Mouse (Mus musculus): ENCODE measurements at regions not wholly inside any gene's neighbourhood (a gene's known extent, or its start where the extent isn't known, plus 50 kb on each side); places are given as distances from the start of the nearest gene placed in this dataset.

DNA sequence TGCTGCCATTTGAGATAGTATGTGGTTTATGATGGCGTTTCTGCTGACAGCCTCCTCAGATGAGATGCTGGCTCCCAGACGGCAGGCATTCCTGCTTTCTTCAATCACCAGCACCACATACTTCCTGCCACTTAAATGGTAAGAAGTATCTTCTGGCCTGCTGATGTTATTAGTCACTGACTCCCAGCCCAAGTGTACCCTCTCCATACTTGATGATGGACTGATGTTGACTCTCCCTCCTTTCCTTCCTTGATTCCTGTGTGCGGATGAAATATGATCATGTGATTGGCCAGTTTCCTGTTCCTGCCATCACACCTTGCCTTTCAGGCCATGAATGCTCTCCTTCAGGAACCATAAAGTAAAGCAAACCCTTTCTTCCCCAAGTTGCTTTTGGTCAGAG, 50.8 kb upstream of the Rpl10-ps3 start:
- H3K4me2 ChIP-seq (ENCODE audit: low read depth, low read length) = no peak overlapping the region
- H3K4me3 ChIP-seq (ENCODE audit: low read depth, low read length) = no peak overlapping the region
- no peak for ATAC-seq (ENCODE audit: low read depth)
- H3K36me3 ChIP-seq (ENCODE audit: control insufficient read depth, insufficient read depth, low read length) = no peaks in the 10 kb centered on the region
- H3K4me1 ChIP-seq (ENCODE audit: control insufficient read depth, insufficient read depth, low read length) = no peaks in the 10 kb centered on the region
- no peaks in the 10 kb centered on the region for H3K9me3 ChIP-seq (ENCODE audit: control insufficient read depth, low read length)
- no peak overlapping the region for H3K27ac ChIP-seq (ENCODE audit: low read depth, low read length)
- 86% methylated on average over 3 of the region's 3 CpGs for WGBS
- H3K27me3 ChIP-seq (ENCODE audit: control insufficient read depth, insufficient read depth, low read length) = no peaks in the 10 kb centered on the region
- H3K9ac ChIP-seq (replicated peaks; ENCODE audit: low read depth, low read length) = no peak overlapping the region

DNA sequence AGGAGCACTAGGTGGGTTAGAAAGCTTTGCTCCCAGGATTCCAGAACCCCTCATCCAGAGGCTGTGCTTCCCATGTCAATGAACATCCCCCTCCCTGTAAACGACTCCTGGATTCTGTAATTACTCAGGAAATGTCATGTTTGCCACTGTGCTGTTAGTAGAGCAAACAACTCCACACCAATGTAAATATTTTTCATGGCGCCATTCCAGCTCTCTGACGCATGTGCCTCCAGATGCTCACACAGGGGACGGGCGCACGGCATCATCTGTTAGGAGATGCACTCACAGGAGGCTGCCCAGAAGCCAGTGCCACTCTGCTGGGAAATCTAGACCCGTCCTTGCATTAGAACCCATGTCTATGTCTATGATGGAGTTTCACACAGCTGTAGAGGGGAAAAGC, 51.3 kb upstream of the Rpl10-ps3 start:
- 81% methylated on average over 7 of the region's 7 CpGs for WGBS
- Histone ChIP-seq H3K4me3 (ENCODE audit: low read depth, low read length) (no peak overlapping the region), H3K36me3 (ENCODE audit: control insufficient read depth, insufficient read depth, low read length) (no peaks in the 10 kb centered on the region), H3K27ac (ENCODE audit: low read depth, low read length) (no peak overlapping the region), H3K9me3 (ENCODE audit: control insufficient read depth, low read length) (no peaks in the 10 kb centered on the region), H3K27me3 (ENCODE audit: control insufficient read depth, insufficient read depth, low read length) (no peaks in the 10 kb centered on the region), H3K4me2 (ENCODE audit: low read depth, low read length) (no peak overlapping the region), H3K4me1 (ENCODE audit: control insufficient read depth, insufficient read depth, low read length) (no peaks in the 10 kb centered on the region), H3K9ac (replicated peaks; ENCODE audit: low read depth, low read length) (no peak overlapping the region)
- no peak for ATAC-seq (ENCODE audit: low read depth)

DNA sequence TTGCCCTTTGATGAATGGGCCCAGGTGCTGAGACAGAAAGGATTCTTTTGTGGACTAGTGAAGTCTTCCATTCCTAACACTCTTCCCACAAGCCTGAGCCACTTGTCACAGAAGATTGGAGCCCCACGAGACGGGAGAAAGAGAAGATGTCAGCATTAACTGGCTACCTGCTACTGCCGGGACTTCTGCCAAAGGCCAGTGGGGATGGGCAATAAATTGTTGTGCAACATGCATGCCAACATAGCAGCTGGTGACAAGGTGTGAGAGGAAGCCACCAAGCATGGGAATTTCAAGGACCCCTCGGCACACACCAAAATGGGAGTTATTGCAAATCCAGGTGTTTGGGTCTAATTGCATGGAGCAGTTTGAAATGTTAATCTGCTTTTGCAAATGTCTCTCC, 63.6 kb upstream of the Rpl10-ps3 start:
- no peaks in the 10 kb centered on the region for H3K27me3 ChIP-seq (ENCODE audit: control insufficient read depth, insufficient read depth, low read length)
- no peak for ATAC-seq (ENCODE audit: low read depth)
- H3K4me2 ChIP-seq (ENCODE audit: low read depth, low read length) = no peak overlapping the region
- no peak overlapping the region for H3K27ac ChIP-seq (ENCODE audit: low read depth, low read length)
- no peak overlapping the region for H3K9ac ChIP-seq (replicated peaks; ENCODE audit: low read depth, low read length)
- 63% methylated on average over 4 of the region's 4 CpGs for WGBS
- H3K4me1 ChIP-seq (ENCODE audit: control insufficient read depth, insufficient read depth, low read length) = no peaks in the 10 kb centered on the region
- no peak overlapping the region for H3K4me3 ChIP-seq (ENCODE audit: low read depth, low read length)
- H3K36me3 ChIP-seq (ENCODE audit: control insufficient read depth, insufficient read depth, low read length) = no peaks in the 10 kb centered on the region
- no peaks in the 10 kb centered on the region for H3K9me3 ChIP-seq (ENCODE audit: control insufficient read depth, low read length)

GRCm38 (mm10) chr9:50408845-50409244, 64.1 kb upstream of the Rpl10-ps3 start:
- Histone ChIP-seq H3K4me3 (ENCODE audit: low read depth, low read length) (no peak overlapping the region), H3K36me3 (ENCODE audit: control insufficient read depth, insufficient read depth, low read length) (no peaks in the 10 kb centered on the region), H3K9me3 (ENCODE audit: control insufficient read depth, low read length) (no peaks in the 10 kb centered on the region), H3K4me2 (ENCODE audit: low read depth, low read length) (no peak overlapping the region), H3K27ac (ENCODE audit: low read depth, low read length) (no peak overlapping the region), H3K4me1 (ENCODE audit: control insufficient read depth, insufficient read depth, low read length) (no peaks in the 10 kb centered on the region), H3K27me3 (ENCODE audit: control insufficient read depth, insufficient read depth, low read length) (no peaks in the 10 kb centered on the region), H3K9ac (replicated peaks; ENCODE audit: low read depth, low read length) (no peak overlapping the region)
- no peak for ATAC-seq (ENCODE audit: low read depth)
- 76% methylated on average over 4 of the region's 4 CpGs for WGBS

GRCm38 (mm10) chr9:50412986-50413385, 68.2 kb upstream of the Rpl10-ps3 start:
- 86% methylated on average over 8 of the region's 8 CpGs for WGBS
- ATAC-seq (ENCODE audit: low read depth) = no peak
- H3K27ac ChIP-seq (ENCODE audit: low read depth, low read length) = no peak overlapping the region

DNA sequence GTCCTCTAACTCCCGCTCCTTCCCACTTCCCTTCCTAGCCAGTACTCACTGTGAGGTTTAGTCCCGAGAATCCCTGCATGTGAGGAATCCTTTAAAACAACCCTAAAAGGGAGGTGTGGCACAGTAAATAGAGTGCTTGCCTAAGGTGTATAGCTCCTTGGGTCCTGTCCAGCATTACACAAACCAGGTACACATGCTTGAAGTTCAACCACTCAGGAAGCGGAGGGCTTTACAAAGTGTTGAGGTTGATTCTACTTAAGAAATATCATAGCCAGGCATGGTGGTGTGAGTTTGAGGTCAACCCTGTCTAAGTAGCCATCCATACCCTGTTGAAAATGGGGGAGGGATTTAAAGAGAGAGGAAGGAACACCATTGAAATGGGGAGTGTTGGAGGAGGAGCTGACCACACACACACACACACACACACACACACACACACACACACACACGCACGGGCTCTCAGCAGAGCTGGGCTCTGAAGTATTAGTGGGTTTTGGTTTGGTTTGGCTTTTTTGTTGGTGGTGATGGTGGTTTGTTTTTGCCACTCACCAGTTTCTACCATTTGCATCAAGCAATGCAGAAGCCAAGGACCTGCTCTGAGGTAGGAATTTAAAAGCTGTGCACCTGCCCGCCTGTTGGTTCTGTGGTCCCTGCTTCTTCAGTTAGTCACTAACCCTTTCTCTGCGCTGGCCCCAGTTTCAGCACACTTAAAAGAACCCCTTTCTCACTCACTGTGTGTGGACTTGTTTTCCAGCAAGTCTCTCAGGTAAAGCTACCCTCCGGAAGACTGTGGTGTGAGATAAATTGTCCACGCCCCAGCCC, 69.0 kb upstream of the Rpl10-ps3 start:
- H3K4me2 ChIP-seq (ENCODE audit: low read depth, low read length) = no peak overlapping the region
- WGBS = 91% methylated on average over 9 of the region's 9 CpGs
- H3K9ac ChIP-seq (replicated peaks; ENCODE audit: low read depth, low read length) = no peak overlapping the region

More at GRCm38 (mm10) chr9:50412986-50413385, 68.2 kb upstream of the Rpl10-ps3 start:
- no peak overlapping the region for H3K4me3 ChIP-seq (ENCODE audit: low read depth, low read length)
- H3K9ac ChIP-seq (replicated peaks; ENCODE audit: low read depth, low read length) = no peak overlapping the region
- no peaks in the 10 kb centered on the region for H3K36me3 ChIP-seq (ENCODE audit: control insufficient read depth, insufficient read depth, low read length)
- no peaks in the 10 kb centered on the region for H3K27me3 ChIP-seq (ENCODE audit: control insufficient read depth, insufficient read depth, low read length)
- H3K4me1 ChIP-seq (ENCODE audit: control insufficient read depth, insufficient read depth, low read length) = no peaks in the 10 kb centered on the region
- H3K9me3 ChIP-seq (ENCODE audit: control insufficient read depth, low read length) = no peaks in the 10 kb centered on the region
- no peak overlapping the region for H3K4me2 ChIP-seq (ENCODE audit: low read depth, low read length)

GRCm38 (mm10) chr9:50414796-50415340, 70.1 kb upstream of the Rpl10-ps3 start:
- no peak overlapping the region for H3K4me2 ChIP-seq (ENCODE audit: low read depth, low read length)
- 59% methylated on average over 6 of the region's 6 CpGs for WGBS
- no peak for ATAC-seq (ENCODE audit: low read depth)
- no peaks in the 10 kb centered on the region for H3K36me3 ChIP-seq (ENCODE audit: control insufficient read depth, insufficient read depth, low read length)
- no peaks in the 10 kb centered on the region for H3K4me1 ChIP-seq (ENCODE audit: control insufficient read depth, insufficient read depth, low read length)
- no peak overlapping the region for H3K4me3 ChIP-seq (ENCODE audit: low read depth, low read length)
- H3K27ac ChIP-seq (ENCODE audit: low read depth, low read length) = no peak overlapping the region
- H3K9ac ChIP-seq (replicated peaks; ENCODE audit: low read depth, low read length) = no peak overlapping the region
- H3K27me3 ChIP-seq (ENCODE audit: control insufficient read depth, insufficient read depth, low read length) = no peaks in the 10 kb centered on the region
- no peaks in the 10 kb centered on the region for H3K9me3 ChIP-seq (ENCODE audit: control insufficient read depth, low read length)

More for the DNA sequence above, 69.0 kb upstream of the Rpl10-ps3 start:
- Histone ChIP-seq H3K27me3 (ENCODE audit: control insufficient read depth, insufficient read depth, low read length) (no peaks in the 10 kb centered on the region), H3K36me3 (ENCODE audit: control insufficient read depth, insufficient read depth, low read length) (no peaks in the 10 kb centered on the region), H3K9me3 (ENCODE audit: control insufficient read depth, low read length) (no peaks in the 10 kb centered on the region), H3K4me1 (ENCODE audit: control insufficient read depth, insufficient read depth, low read length) (no peaks in the 10 kb centered on the region), H3K4me3 (ENCODE audit: low read depth, low read length) (no peak overlapping the region), H3K27ac (ENCODE audit: low read depth, low read length) (no peak overlapping the region)
- ATAC-seq (ENCODE audit: low read depth) = no peak

DNA sequence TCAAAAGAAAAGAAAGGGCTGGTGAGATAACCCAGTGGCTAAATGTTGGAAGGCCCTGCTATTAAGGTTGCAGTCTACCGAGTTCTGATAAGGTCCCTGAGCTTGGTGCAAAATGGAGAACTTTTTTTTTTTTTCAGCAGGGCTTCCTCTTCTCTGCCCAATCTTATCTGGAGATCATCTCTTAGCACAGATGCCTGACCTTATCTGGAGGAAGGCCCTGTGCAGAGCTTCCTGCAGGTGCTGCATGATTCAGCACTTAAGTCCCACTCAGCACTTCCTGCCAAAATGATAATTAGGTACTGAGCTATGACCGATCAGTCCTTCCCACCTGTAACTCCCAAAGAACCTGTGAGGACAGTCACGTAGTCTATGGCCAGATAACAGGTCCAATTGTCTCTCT, 71.9 kb upstream of the Rpl10-ps3 start:
- Histone ChIP-seq H3K4me3 (ENCODE audit: low read depth, low read length) (no peak overlapping the region), H3K27ac (ENCODE audit: low read depth, low read length) (no peak overlapping the region), H3K9ac (replicated peaks; ENCODE audit: low read depth, low read length) (no peak overlapping the region), H3K36me3 (ENCODE audit: control insufficient read depth, insufficient read depth, low read length) (no peaks in the 10 kb centered on the region), H3K9me3 (ENCODE audit: control insufficient read depth, low read length) (no peaks in the 10 kb centered on the region), H3K4me2 (ENCODE audit: low read depth, low read length) (no peak overlapping the region), H3K4me1 (ENCODE audit: control insufficient read depth, insufficient read depth, low read length) (no peaks in the 10 kb centered on the region), H3K27me3 (ENCODE audit: control insufficient read depth, insufficient read depth, low read length) (no peaks in the 10 kb centered on the region)
- ATAC-seq (ENCODE audit: low read depth) = no peak
- WGBS = 86% methylated on average over 3 of the region's 3 CpGs

DNA sequence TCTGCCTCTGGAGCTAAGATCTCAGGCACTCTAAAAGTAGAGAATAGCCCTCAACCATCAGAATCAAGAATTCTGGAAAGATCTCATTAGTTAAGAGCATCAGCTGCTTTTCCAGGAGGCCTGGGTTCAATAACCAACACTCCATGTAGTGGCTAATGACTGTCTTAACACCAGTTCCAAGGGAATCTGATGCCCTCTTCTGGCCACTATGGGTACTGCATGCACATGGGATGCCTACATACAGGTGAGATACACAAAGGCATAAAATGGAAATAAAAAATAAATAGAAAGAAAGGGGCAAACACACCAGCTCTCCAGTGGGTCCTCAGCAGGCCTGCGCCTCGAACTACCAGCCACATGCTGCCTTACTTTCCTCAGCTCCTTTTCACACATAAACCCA, 73.3 kb upstream of the Plet1 start:
- no peaks in the 10 kb centered on the region for H3K27me3 ChIP-seq (ENCODE audit: control insufficient read depth, insufficient read depth, low read length)
- no peak for ATAC-seq (ENCODE audit: low read depth)
- no peak overlapping the region for H3K9ac ChIP-seq (replicated peaks; ENCODE audit: low read depth, low read length)
- H3K4me3 ChIP-seq (ENCODE audit: low read depth, low read length) = no peak overlapping the region
- no peaks in the 10 kb centered on the region for H3K9me3 ChIP-seq (ENCODE audit: control insufficient read depth, low read length)
- H3K27ac ChIP-seq (ENCODE audit: low read depth, low read length) = no peak overlapping the region
- H3K4me2 ChIP-seq (ENCODE audit: low read depth, low read length) = no peak overlapping the region
- WGBS = 81% methylated on average over 2 of the region's 2 CpGs
- no peaks in the 10 kb centered on the region for H3K4me1 ChIP-seq (ENCODE audit: control insufficient read depth, insufficient read depth, low read length)
- H3K36me3 ChIP-seq (ENCODE audit: control insufficient read depth, insufficient read depth, low read length) = no peaks in the 10 kb centered on the region
